In the genomic region with DNA sequence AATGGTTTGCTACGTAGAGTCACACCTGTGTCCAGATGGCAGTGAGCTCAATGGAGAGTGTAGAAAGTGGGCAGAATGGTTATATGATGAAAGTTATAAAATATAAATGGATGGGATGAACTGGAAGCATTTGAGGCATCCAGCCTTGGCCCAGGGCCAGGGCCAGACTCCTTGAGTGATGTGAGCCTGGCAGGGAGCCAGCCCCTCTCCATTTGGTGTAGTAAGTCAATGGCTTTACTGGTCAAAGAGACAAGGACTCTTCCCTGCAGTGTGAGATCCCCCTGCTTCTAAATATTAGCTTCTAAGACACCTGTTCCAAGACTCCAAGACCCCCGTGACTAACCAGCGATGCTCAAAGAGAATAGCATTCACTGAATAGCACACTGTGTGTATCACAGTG, we compare ENCODE assay signal across 13 mouse cellular contexts. TPM values are rescaled to one million over a fixed set of nuclear protein-coding genes. Genes with fewer than 3 reads are reported as not detected.
DNase-seq lines count a peak whose midpoint lies in the region; ATAC-seq and TF ChIP-seq lines count a peak whose summit lies in the region.
"Had no signal": no experiment of that assay in that cellular context is flagged by ENCODE, and none has a peak within 500 bp of the region (broad histone marks: within the 10 kb centered on the region; RNA-seq: fewer than 3 reads in every experiment).

No protein-coding gene starts in this region.

- no peak overlapping the region for H3K4me2 ChIP-seq in lung, embryonic 15.5 days
- no peak overlapping the region for H3K4me2 ChIP-seq in intestine, postnatal 0 days (replicated peaks; ENCODE audit: low read depth)
- H3K4me2 ChIP-seq: hindbrain, embryonic 15.5 days; limb, embryonic 12.5 days; midbrain, embryonic 11.5 days had no signal

- ATAC-seq in cerebellum, adult (ENCODE audit: insufficient number of reproducible peaks, low FRiP score, low TSS enrichment) = no peak
- ATAC-seq in lung, embryonic 15.5 days (ENCODE audit: borderline replicate concordance, extremely low read depth, low FRiP score, low TSS enrichment) = 0 out of 2 replicates have a peak, but pooled peaks have one; percentile 29
- ATAC-seq in intestine, postnatal 0 days = no peak

- no peak overlapping the region for H3K4me3 ChIP-seq in lung, embryonic 15.5 days
- no peak overlapping the region for H3K4me3 ChIP-seq in intestine, postnatal 0 days (ENCODE audit: low read depth, low read length)
- H3K4me3 ChIP-seq: hindbrain, embryonic 15.5 days; limb, embryonic 12.5 days had no signal

- whole genome bisulfite sequencing in lung, embryonic 15.5 days = 56% methylated on average over 3 of the region's 3 CpGs
- 74% methylated on average over 3 of the region's 3 CpGs for WGBS in intestine, postnatal 0 days

- DNase-seq in cerebellum, adult 11 months = peak; percentile 37
- DNase-seq in lung, postnatal 25 days (ENCODE audit: low spot score) = no peak
- peak; percentile 80 to 82 for DNase-seq in adrenal gland, postnatal 36 days
- peak; percentile 80 to 84 for DNase-seq in kidney, postnatal 25 days
- no peak for DNase-seq in frontal cortex, postnatal 36 days (ENCODE audit: low spot score in 2 of 2)
- DNase-seq: right cerebral cortex, postnatal 25 days had no signal

- H3K4me1 ChIP-seq in lung, embryonic 15.5 days = peaks cover 29% of the 10 kb centered on the region
- H3K4me1 ChIP-seq in intestine, postnatal 0 days (replicated peaks; ENCODE audit: control insufficient read depth, insufficient read depth, low read length) = no peaks in the 10 kb centered on the region

- no peaks in the 10 kb centered on the region for H3K36me3 ChIP-seq in lung, embryonic 15.5 days
- H3K36me3 ChIP-seq in intestine, postnatal 0 days (ENCODE audit: control insufficient read depth, insufficient read depth) = no peaks in the 10 kb centered on the region
- H3K36me3 ChIP-seq: hindbrain, embryonic 15.5 days; limb, embryonic 12.5 days had no signal

- H3K9me3 ChIP-seq in lung, embryonic 15.5 days = no peaks in the 10 kb centered on the region
- H3K9me3 ChIP-seq in intestine, postnatal 0 days (ENCODE audit: control insufficient read depth) = no peaks in the 10 kb centered on the region
- H3K9me3 ChIP-seq: hindbrain, embryonic 15.5 days; limb, embryonic 12.5 days had no signal

- no peak overlapping the region for H3K9ac ChIP-seq in lung, embryonic 15.5 days
- no peak overlapping the region for H3K9ac ChIP-seq in intestine, postnatal 0 days (ENCODE audit: low read depth, low read length)
- H3K9ac ChIP-seq: hindbrain, embryonic 15.5 days; limb, embryonic 12.5 days had no signal

- H3K27me3 ChIP-seq in lung, embryonic 15.5 days = no peaks in the 10 kb centered on the region
- no peaks in the 10 kb centered on the region for H3K27me3 ChIP-seq in intestine, postnatal 0 days (replicated peaks; ENCODE audit: control insufficient read depth, insufficient read depth, low read length)
- H3K27me3 ChIP-seq: hindbrain, embryonic 15.5 days; limb, embryonic 12.5 days had no signal

- no peak for TF ChIP-seq CTCF in intestine, postnatal 0 days (IDR thresholded peaks at IDR 0.05; ENCODE audit: low read depth)

- no peak overlapping the region for H3K27ac ChIP-seq in lung, embryonic 15.5 days
- no peak overlapping the region for H3K27ac ChIP-seq in intestine, postnatal 0 days (ENCODE audit: low read depth, low read length)
- H3K27ac ChIP-seq: hindbrain, embryonic 15.5 days; limb, embryonic 12.5 days had no signal

RNA-seq across cellular contexts. Expression of a gene that starts 33.0 kb away (rescaled TPM):
- not detected in 2 replicates for polyA plus RNA-seq in lung, embryonic 15.5 days (2015; fragmentation: Nextera tagmentation; extraction: Ambion mirVana)
- total RNA-seq in adrenal gland, postnatal 36 days (2021) = not detected
- 475 and 488 TPM in 2 replicates for polyA plus RNA-seq in intestine, postnatal 0 days (2015; fragmentation: Nextera tagmentation; extraction: Ambion mirVana)
- total RNA-seq: gastrocnemius, adult 18-20 months had no signal
- polyA plus RNA-seq: hindbrain, embryonic 15.5 days; limb, embryonic 12.5 days; midbrain, embryonic 11.5 days had no signal

RNA-seq across cellular contexts. Expression of a gene that starts 51.6 kb away (rescaled TPM):
- 116 and 127 TPM in 2 replicates for polyA plus RNA-seq in lung, embryonic 15.5 days (2015; fragmentation: Nextera tagmentation; extraction: Ambion mirVana)
- 10 to 100 TPM; 28.9 to 43.7 TPM for total RNA-seq in adrenal gland, postnatal 36 days (2021)
- 157 and 172 TPM in 2 replicates for polyA plus RNA-seq in intestine, postnatal 0 days (2015; fragmentation: Nextera tagmentation; extraction: Ambion mirVana)

Comparison
In these comparisons a context has a peak if more than half of its experiments do, and no peak if none do; other contexts are left out.
1. DNase-seq: peak in cerebellum, adult 11 months (single experiment), adrenal gland, postnatal 36 days (2 of 2) and kidney, postnatal 25 days (2 of 2); none in lung, postnatal 25 days (single experiment) and frontal cortex, postnatal 36 days (0 of 2).
2. RNA of a gene that starts 33.0 kb away (polyA plus RNA-seq): 475 to 488 TPM in intestine, postnatal 0 days; not detected in lung, embryonic 15.5 days; every median in the first group is over 100 times any median in the second.